Mouse (Mus musculus) liver, embryonic 16.5 days (tissue): ENCODE measurements around the gene D17Wsu92e. TPM values are rescaled to one million over a fixed set of nuclear protein-coding genes. Genes with fewer than 3 reads are reported as not detected.
"Not testable (repeated sequence)": the region's sequence is repeated elsewhere in the genome, so short reads cannot be mapped to it uniquely, and the experiment has no call there.

Experiments
- ATAC-seq: fragments of 200-750 bp; cut with Nextera tagmentation; 2 replicates; pipeline ENCODE4 v1.8.0; 2017; ENCODE audit warnings: low read depth, mild to moderate bottlenecking, moderate number of reproducible peaks, moderate library complexity
- H3K27ac ChIP-seq: fragments of 300-500 bp; sonication (generic); 2 replicates; pipeline ENCODE4 v1.5.1; 2014; ENCODE audit warnings: mild to moderate bottlenecking, low read length
- H3K27me3 ChIP-seq: fragments of 300-500 bp; sonication (generic); 2 replicates; pipeline ENCODE4 v1.6.1; 2014; ENCODE audit warnings: low read depth, low read length, mixed read lengths; ENCODE audit not compliant: control insufficient read depth, insufficient read depth
- H3K36me3 ChIP-seq: fragments of 300-500 bp; sonication (generic); 2 replicates; pipeline ENCODE4 v1.6.1; 2014; ENCODE audit warnings: mild to moderate bottlenecking; ENCODE audit not compliant: control insufficient read depth, insufficient read depth
- H3K4me1 ChIP-seq: fragments of 300-500 bp; sonication (generic); 2 replicates; pipeline ENCODE4 v1.6.1; 2014; ENCODE audit warnings: low read depth, low read length, mixed read lengths; ENCODE audit not compliant: control insufficient read depth
- H3K4me2 ChIP-seq: fragments of 300-500 bp; sonication (generic); 2 replicates; pipeline ENCODE4 v1.6.1; 2014; ENCODE audit warnings: low read depth, low read length, mixed read lengths
- H3K4me3 ChIP-seq: fragments of 300-500 bp; sonication (generic); 2 replicates; pipeline ENCODE4 v1.5.1; 2014; ENCODE audit warnings: low read depth, mild to moderate bottlenecking, low read length
- H3K9ac ChIP-seq: fragments of 300-500 bp; sonication (generic); 2 replicates; pipeline ENCODE4 v1.6.1; 2014; ENCODE audit warnings: low read depth, low read length
- H3K9me3 ChIP-seq: fragments of 300-500 bp; sonication (generic); replicated peaks from 2 replicates; pipeline ENCODE4 v1.6.1; 2016; ENCODE audit warnings: low read length; ENCODE audit not compliant: control insufficient read depth
- WGBS: fragments of 180-500 bp; shearing (Covaris S2); extraction: QIAGEN DNeasy Blood & Tissue Kit; methylation state at CpG from one replicate; pipeline ENCODE4 v1.1.7; 2014; ENCODE audit not compliant: insufficient replicate concordance; 5-methylcytosine and 5-hydroxymethylcytosine counted together
- polyA plus RNA-seq: library from polyadenylated mRNA; unstranded; fragments of >200 nt; fragmentation: Nextera tagmentation; extraction: Ambion mirVana; gene quantifications from 2 replicates; pipeline ENCODE4 v1.2.1, GENCODE M21; 2015

The D17Wsu92e gene
- polyA plus RNA-seq, 1 experiment from 2014 or later: 16.8 TPM

GRCm38 (mm10) chr17:27848351-27848750 lies 27.9 kb upstream of the D17Wsu92e start:
- H3K4me2 ChIP-seq: no peak overlapping the region
- no peak overlapping the region for H3K27ac ChIP-seq
- no peaks in the 10 kb centered on the region for H3K27me3 ChIP-seq
- 78% methylated on average over 1 of the region's 1 CpGs for WGBS
- ATAC-seq: no peak
- H3K36me3 ChIP-seq: peaks cover 49% of the 10 kb centered on the region
- no peak overlapping the region for H3K4me3 ChIP-seq
- no peaks in the 10 kb centered on the region for H3K9me3 ChIP-seq
- H3K9ac ChIP-seq: no peak overlapping the region
- no peaks in the 10 kb centered on the region for H3K4me1 ChIP-seq

- peak overlapping the region; percentile 78 for H3K9ac ChIP-seq
- peak overlapping the region; percentile 86 for H3K27ac ChIP-seq
- H3K4me3 ChIP-seq: peak overlapping the region; percentile 81
- peak; percentile 100 for ATAC-seq
- peaks cover 11% of the 10 kb centered on the region for H3K4me1 ChIP-seq
- 3% methylated on average over 35 of the region's 35 CpGs for WGBS
- H3K27me3 ChIP-seq: no peaks in the 10 kb centered on the region
- peak overlapping the region; percentile 87 for H3K4me2 ChIP-seq
- H3K9me3 ChIP-seq: no peaks in the 10 kb centered on the region
- H3K36me3 ChIP-seq: peaks cover 12% of the 10 kb centered on the region
Observed at GRCm38 (mm10) chr17:27839469-27840252, 19.2 kb upstream of the D17Wsu92e start.

- peaks cover 11% of the 10 kb centered on the region for H3K4me1 ChIP-seq
- not testable (repeated sequence) for H3K9me3 ChIP-seq, ATAC-seq, H3K4me3 ChIP-seq, H3K9ac ChIP-seq, H3K27me3 ChIP-seq, H3K36me3 ChIP-seq, H3K27ac ChIP-seq
- peak within 1 kb of the TSS; percentile 87 for H3K4me2 ChIP-seq
- WGBS: 52% methylated on average over 3 of the region's 4 CpGs
Observed at GRCm38 (mm10) chr17:27837850-27838249, 17.4 kb upstream of the D17Wsu92e start, which contains the start of gene Snrpc. Gene Snrpc, plus strand, starts transcription at chr17:27838150.

GRCm38 (mm10) chr17:27830411-27830810 lies 10.0 kb upstream of the D17Wsu92e start:
- 50% methylated on average over 7 of the region's 7 CpGs for WGBS
- H3K9me3 ChIP-seq: no peaks in the 10 kb centered on the region
- H3K36me3 ChIP-seq: no peaks in the 10 kb centered on the region

GRCm38 (mm10) chr17:27827511-27827910 lies 7.1 kb upstream of the D17Wsu92e start:
- no peak overlapping the region for H3K4me2 ChIP-seq
- no peak overlapping the region for H3K9ac ChIP-seq
- no peak for ATAC-seq
- H3K27me3 ChIP-seq: peaks cover 4% of the 10 kb centered on the region; the same call in 1 of the 2 replicates
- H3K27ac ChIP-seq: no peak overlapping the region
- no peaks in the 10 kb centered on the region for H3K36me3 ChIP-seq
- no peaks in the 10 kb centered on the region for H3K9me3 ChIP-seq
- H3K4me3 ChIP-seq: no peak overlapping the region
- H3K4me1 ChIP-seq: peaks cover 23% of the 10 kb centered on the region
- WGBS: 52% methylated on average over 6 of the region's 6 CpGs

More at GRCm38 (mm10) chr17:27830411-27830810, 10.0 kb upstream of the D17Wsu92e start:
- H3K4me1 ChIP-seq: peaks cover 14% of the 10 kb centered on the region
- no peak overlapping the region for H3K9ac ChIP-seq
- no peak overlapping the region for H3K27ac ChIP-seq
- H3K4me2 ChIP-seq: no peak overlapping the region
- ATAC-seq: no peak
- peaks cover 4% of the 10 kb centered on the region; the same call in 1 of the 2 replicates for H3K27me3 ChIP-seq
- H3K4me3 ChIP-seq: no peak overlapping the region

- ATAC-seq: no peak
- WGBS: 3% methylated on average over 8 of the region's 9 CpGs
Observed at GRCm38 (mm10) chr17:27826908-27827383, 6.5 kb upstream of the D17Wsu92e start.

GRCm38 (mm10) chr17:27825984-27826905 lies 5.8 kb upstream of the D17Wsu92e start:
- 3% methylated on average over 22 of the region's 22 CpGs for WGBS
- Histone ChIP-seq H3K27ac (peak overlapping the region; percentile 80), H3K9me3 (no peaks in the 10 kb centered on the region), H3K9ac (peak overlapping the region; percentile 6; the same call in 1 of the 2 replicates), H3K36me3 (no peaks in the 10 kb centered on the region), H3K4me3 (peak overlapping the region; percentile 56), H3K4me2 (peak overlapping the region; percentile 75), H3K4me1 (peaks cover 36% of the 10 kb centered on the region), H3K27me3 (peaks cover 4% of the 10 kb centered on the region; the same call in 1 of the 2 replicates)
- peak; percentile 78 for ATAC-seq

More at GRCm38 (mm10) chr17:27826908-27827383, 6.5 kb upstream of the D17Wsu92e start:
- peaks cover 4% of the 10 kb centered on the region; the same call in 1 of the 2 replicates for H3K27me3 ChIP-seq
- peaks cover 29% of the 10 kb centered on the region for H3K4me1 ChIP-seq
- no peaks in the 10 kb centered on the region for H3K36me3 ChIP-seq
- peak overlapping the region; percentile 16; the same call in 1 of the 2 replicates for H3K4me3 ChIP-seq
- H3K9me3 ChIP-seq: no peaks in the 10 kb centered on the region
- H3K4me2 ChIP-seq: peak overlapping the region; percentile 75
- H3K9ac ChIP-seq: no peak overlapping the region
- peak overlapping the region; percentile 80 for H3K27ac ChIP-seq

- H3K9me3 ChIP-seq: no peaks in the 10 kb centered on the region
- peak overlapping the region; percentile 56 for H3K4me3 ChIP-seq
- peaks cover 40% of the 10 kb centered on the region for H3K4me1 ChIP-seq
- 5% methylated on average over 3 of the region's 3 CpGs for WGBS
- no peak overlapping the region for H3K9ac ChIP-seq
- peaks cover 4% of the 10 kb centered on the region; the same call in 1 of the 2 replicates for H3K27me3 ChIP-seq
- no peak for ATAC-seq
- no peaks in the 10 kb centered on the region for H3K36me3 ChIP-seq
- peak overlapping the region; percentile 75 for H3K4me2 ChIP-seq
- H3K27ac ChIP-seq: peak overlapping the region; percentile 80
Observed at GRCm38 (mm10) chr17:27825539-27825938, 5.1 kb upstream of the D17Wsu92e start.
